Mouse (Mus musculus) MEL (cell line): ENCODE measurements around the gene Ndufb6. TPM values are rescaled to one million over a fixed set of nuclear protein-coding genes. Genes with fewer than 3 reads are reported as not detected.

Experiments
- DNase-seq: peaks from one replicate; pipeline ENCODE4 v3.0.0; 2011; ENCODE audit warnings: low read depth, low spot score
- H3K27ac ChIP-seq: 2 replicates; pipeline ENCODE4 v1.5.1; 2012; ENCODE audit warnings: low read depth, mild to moderate bottlenecking, control low read depth, low read length, moderate library complexity; ENCODE audit not compliant: control insufficient read depth
- H3K27me3 ChIP-seq, 2 experiments: fragments of 150-350 bp in 1 of 2; sonication (generic) in 1 of 2; 2 replicates each; pipeline ENCODE4 v1.6.1; 2012; ENCODE audit warnings: low read length in 2 of 2, mild to moderate bottlenecking in 2 of 2, improper control_type of control experiment in 1 of 2, moderate library complexity in 1 of 2; ENCODE audit not compliant: insufficient read depth in 2 of 2, control insufficient read depth in 1 of 2
- H3K36me3 ChIP-seq, 2 experiments: 2 replicates each; pipeline ENCODE4 v1.6.1; 2012 to 2014; ENCODE audit warnings: low read length in 2 of 2, improper control_type of control experiment in 1 of 2, inconsistent platforms in 1 of 2, mild to moderate bottlenecking in 1 of 2; ENCODE audit not compliant: insufficient read depth in 2 of 2, control insufficient read depth in 1 of 2
- H3K4me1 ChIP-seq, 2 experiments: fragments of 150-350 bp in 1 of 2; sonication (generic) in 1 of 2; 2 replicates each; pipeline ENCODE4 v1.6.1; 2012; ENCODE audit warnings: low read length in 2 of 2, improper control_type of control experiment in 1 of 2, mild to moderate bottlenecking in 1 of 2; ENCODE audit not compliant: insufficient read depth in 2 of 2, control insufficient read depth in 1 of 2
- H3K4me3 ChIP-seq, 2 experiments: fragments of 150-350 bp in 1 of 2; sonication (generic) in 1 of 2; 2 replicates each; pipeline ENCODE4 v1.5.1; 2012; ENCODE audit warnings: low read depth in 2 of 2, low read length in 2 of 2, mild to moderate bottlenecking in 2 of 2, moderate library complexity in 2 of 2, control low read depth in 1 of 2, improper control_type of control experiment in 1 of 2; ENCODE audit not compliant: control insufficient read depth in 1 of 2, insufficient read depth in 1 of 2
- H3K79me2 ChIP-seq: 2 replicates; pipeline ENCODE4 v1.6.1; 2012; ENCODE audit warnings: mild to moderate bottlenecking, low read length, moderate library complexity; ENCODE audit not compliant: control insufficient read depth, poor library complexity, insufficient read depth
- H3K9ac ChIP-seq: 2 replicates; pipeline ENCODE4 v1.6.1; 2012; ENCODE audit warnings: low read depth, mild to moderate bottlenecking, control low read depth, low read length, moderate library complexity; ENCODE audit not compliant: control insufficient read depth, poor library complexity, severe bottlenecking
- H3K9me3 ChIP-seq: fragments of 150-350 bp; sonication (generic); replicated peaks from 2 replicates; pipeline ENCODE4 v1.6.1; 2012; ENCODE audit warnings: mild to moderate bottlenecking, low read length, improper control_type of control experiment, moderate library complexity; ENCODE audit not compliant: insufficient read depth
- BHLHE40 ChIP-seq: IDR thresholded peaks from 2 replicates; pipeline ENCODE4 v1.6.1; 2012; ENCODE audit warnings: low read depth, mild to moderate bottlenecking, inconsistent platforms, low read length, improper control_type of control experiment, borderline replicate concordance
- EP300 ChIP-seq, 2 experiments: IDR thresholded peaks; 2 replicates each; pipeline ENCODE4 v1.6.1; 2011; ENCODE audit warnings: improper control_type of control experiment in 2 of 2, low read length in 2 of 2, low read depth in 1 of 2, mild to moderate bottlenecking in 1 of 2
- GATA1 ChIP-seq: IDR thresholded peaks from 2 replicates; pipeline ENCODE4 v1.6.1; 2011; ENCODE audit warnings: low read depth, low read length, improper control_type of control experiment
- JUND ChIP-seq: IDR thresholded peaks from 2 replicates; pipeline ENCODE4 v1.6.1; 2011; ENCODE audit warnings: low read depth, mild to moderate bottlenecking, improper control_type of control experiment, low read length
- KAT2A ChIP-seq: conservative IDR thresholded peaks from 2 replicates; pipeline ENCODE4 v1.6.1; 2012; ENCODE audit warnings: low read depth, low read length, improper control_type of control experiment, inconsistent platforms
- MAZ ChIP-seq: IDR thresholded peaks from 2 replicates; pipeline ENCODE4 v1.6.1; 2012; ENCODE audit warnings: low read depth, mild to moderate bottlenecking, inconsistent platforms, low read length, improper control_type of control experiment
- MEF2A ChIP-seq: IDR thresholded peaks from 2 replicates; pipeline ENCODE4 v1.6.1; 2014; ENCODE audit warnings: low read depth, mild to moderate bottlenecking, inconsistent platforms, low read length, improper control_type of control experiment; ENCODE audit not compliant: poor library complexity, insufficient replicate concordance, severe bottlenecking; ENCODE audit errors: extremely low read depth
- MYB ChIP-seq: IDR thresholded peaks from 2 replicates; pipeline ENCODE4 v1.6.1; 2011; ENCODE audit warnings: mild to moderate bottlenecking, low read depth, low read length, improper control_type of control experiment
- MYC ChIP-seq: IDR thresholded peaks from 2 replicates; pipeline ENCODE4 v1.6.1; 2011; ENCODE audit warnings: low read depth, mild to moderate bottlenecking, low read length, improper control_type of control experiment, moderate library complexity
- NELFE ChIP-seq: IDR thresholded peaks from 2 replicates; pipeline ENCODE4 v1.6.1; 2011; ENCODE audit warnings: low read depth, low read length, improper control_type of control experiment
- POLR2AphosphoS5 ChIP-seq: IDR thresholded peaks from 2 replicates; pipeline ENCODE4 v1.6.1; 2012; ENCODE audit warnings: low read depth, borderline replicate concordance, mild to moderate bottlenecking, inconsistent platforms, low read length, moderate library complexity, mixed read lengths
- SMC3 ChIP-seq: IDR thresholded peaks from 2 replicates; pipeline ENCODE4 v1.6.1; 2011; ENCODE audit warnings: low read depth, low read length, improper control_type of control experiment
- TAL1 ChIP-seq: IDR thresholded peaks from 2 replicates; pipeline ENCODE4 v1.6.1; 2012; ENCODE audit warnings: mild to moderate bottlenecking, inconsistent platforms, low read length, moderate library complexity, mixed read lengths
- TBP ChIP-seq: IDR thresholded peaks from 2 replicates; pipeline ENCODE4 v1.8.0; 2011; ENCODE audit warnings: low read depth, low read length, improper control_type of control experiment
- TCF12 ChIP-seq: IDR thresholded peaks from 2 replicates; pipeline ENCODE4 v1.6.1; 2014; ENCODE audit warnings: low read depth, mild to moderate bottlenecking, inconsistent platforms, low read length, improper control_type of control experiment, moderate library complexity
- UBTF ChIP-seq: IDR thresholded peaks from 2 replicates; pipeline ENCODE4 v1.6.1; 2012; ENCODE audit warnings: low read depth, mild to moderate bottlenecking, inconsistent platforms, low read length, improper control_type of control experiment, moderate library complexity, borderline replicate concordance; ENCODE audit not compliant: insufficient read depth
- USF2 ChIP-seq, 2 experiments: IDR thresholded peaks; 2 replicates each; pipeline ENCODE4 v1.6.1; 2011 to 2012; ENCODE audit warnings: improper control_type of control experiment in 2 of 2, low read length in 2 of 2, borderline replicate concordance in 1 of 2, inconsistent platforms in 1 of 2, low read depth in 1 of 2, mild to moderate bottlenecking in 1 of 2; ENCODE audit not compliant: insufficient read depth in 1 of 2
- ZKSCAN1 ChIP-seq: IDR thresholded peaks from 2 replicates; pipeline ENCODE4 v1.6.1; 2012; ENCODE audit warnings: low read depth, mild to moderate bottlenecking, inconsistent platforms, low read length, improper control_type of control experiment, moderate library complexity
- ZNF384 ChIP-seq: IDR thresholded peaks from 2 replicates; pipeline ENCODE4 v1.6.1; 2012; ENCODE audit warnings: low read depth, mild to moderate bottlenecking, inconsistent platforms, low read length, improper control_type of control experiment
- polyA plus RNA-seq, 2 experiments: library from polyadenylated mRNA; stranded (reverse) in 1 of 2; unstranded in 1 of 2; fragments of >175 nt in 1 of 2; fragments of >200 nt in 1 of 2; gene quantifications; 2 replicates each; pipeline versions ENCODE4 v1.2.1 to v1.2.4; 2012; ENCODE audit warnings: low replicate concordance in 2 of 2, low read depth in 1 of 2; ENCODE audit not compliant: insufficient read length in 2 of 2, insufficient read depth in 1 of 2, missing spikeins in 1 of 2
- total RNA-seq: library from RNA; depleted of rRNA; stranded (reverse); fragments of 300-350 nt; gene quantifications from 2 replicates; pipeline ENCODE4 v1.2.3, GENCODE M21; 2012

The Ndufb6 gene
- total and polyA plus RNA-seq, 3 experiments: 146 to 229 TPM; not detected in 1

DNA sequence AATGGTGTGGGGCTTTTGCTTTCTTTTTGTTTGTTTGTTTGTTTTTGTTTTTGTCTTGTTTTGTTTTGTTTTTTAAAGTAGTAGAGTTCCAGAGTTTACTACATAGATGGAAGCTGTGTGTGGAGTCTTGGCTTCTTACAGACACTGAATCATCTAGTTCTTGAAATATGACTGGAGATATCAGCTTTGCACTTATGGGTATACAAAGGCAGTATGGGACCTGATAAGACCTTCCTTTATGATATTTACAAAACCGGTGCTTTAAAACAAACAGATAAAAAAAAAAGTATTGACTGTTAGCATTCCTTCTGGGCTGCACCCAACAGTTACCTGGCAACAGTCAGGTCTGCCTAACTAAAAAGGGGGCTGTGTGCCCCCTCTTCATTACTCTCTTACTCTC, 33.0 kb upstream of the Ndufb6 start (continued):
- TF ChIP-seq USF2 (IDR thresholded peaks at IDR 0.05; ENCODE audit: borderline replicate concordance in 1 of 2, insufficient read depth in 1 of 2, low read depth in 1 of 2, low read length in 2 of 2) (no peak), MYC (no peak), SMC3 (no peak), ZNF384 (peak; percentile 46; the same call in 1 of the 2 replicates), JUND (no peak), MAZ (no peak), NELFE (no peak), ZKSCAN1 (no peak), UBTF (no peak), TBP (no peak)

- no peaks in the 10 kb centered on the region; a peak in 1 of 4 replicates for H3K27me3 ChIP-seq
- no peak for DNase-seq
- TF ChIP-seq KAT2A: no peak
- TF ChIP-seq ZNF384: no peak
- TF ChIP-seq BHLHE40: no peak
- TF ChIP-seq MEF2A: no peak
- no peak for TF ChIP-seq MYB
- H3K4me1 ChIP-seq: peaks cover 0 to 10% of the 10 kb centered on the region in 2 experiments; a peak in 3 of 4 replicates
- no peaks in the 10 kb centered on the region for H3K79me2 ChIP-seq
- no peak overlapping the region for H3K9ac ChIP-seq
- no peak overlapping the region for H3K4me3 ChIP-seq
- peaks cover 0 to 18% of the 10 kb centered on the region in 2 experiments; a peak in 2 of 4 replicates for H3K36me3 ChIP-seq
- no peak overlapping the region for H3K27ac ChIP-seq
- H3K9me3 ChIP-seq: no peaks in the 10 kb centered on the region
Measured at GRCm38 (mm10) chr4:40310796-40311383, 31.7 kb upstream of the Ndufb6 start.

DNA sequence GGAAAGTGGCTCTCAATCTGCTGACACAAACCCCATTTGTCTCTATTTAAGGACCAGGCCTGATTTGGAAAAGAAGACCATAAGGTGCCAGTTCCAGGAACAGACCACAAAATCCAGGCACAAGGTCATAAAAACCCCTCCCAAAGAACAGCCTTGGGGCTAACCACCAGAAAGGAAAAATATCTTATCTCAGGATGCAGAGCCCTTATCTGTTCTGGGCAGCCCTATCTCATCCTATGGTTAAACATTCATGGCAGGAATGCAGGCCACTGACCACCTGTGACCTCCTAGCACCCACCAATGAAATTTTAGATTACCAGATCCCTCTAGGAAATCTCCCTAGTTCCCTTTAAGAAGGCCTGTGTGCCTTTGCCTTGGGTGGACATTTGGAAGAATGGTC, 30.5 kb upstream of the Ndufb6 start:
- Histone ChIP-seq H3K36me3 (peaks cover 0 to 18% of the 10 kb centered on the region in 2 experiments; a peak in 2 of 4 replicates), H3K27me3 (no peaks in the 10 kb centered on the region), H3K27ac (no peak overlapping the region), H3K79me2 (no peaks in the 10 kb centered on the region), H3K9ac (no peak overlapping the region), H3K4me3 (no peak overlapping the region), H3K9me3 (no peaks in the 10 kb centered on the region), H3K4me1 (peaks cover 0 to 10% of the 10 kb centered on the region in 2 experiments; a peak in 3 of 4 replicates)
- no peak for DNase-seq
- no peak for TF ChIP-seq USF2 (IDR thresholded peaks at IDR 0.05; ENCODE audit: borderline replicate concordance in 1 of 2, insufficient read depth in 1 of 2, low read depth in 1 of 2, low read length in 2 of 2)
- peak; percentile 65 for TF ChIP-seq GATA1
- peak; percentile 58 for TF ChIP-seq TCF12
- no peak for TF ChIP-seq MYC
- peak; percentile 26; the same call in 1 of the 2 replicates for TF ChIP-seq TAL1
- no peak for TF ChIP-seq POLR2AphosphoS5
- peak; percentile 18 to 51; a peak in 2 of 4 replicates for TF ChIP-seq EP300 (IDR thresholded peaks at IDR 0.05; ENCODE audit: low read depth in 1 of 2, low read length in 2 of 2)
